Mouse (Mus musculus) myocyte (in vitro differentiated cells): ENCODE measurements around the gene Cend1. TPM values are rescaled to one million over a fixed set of nuclear protein-coding genes. Genes with fewer than 3 reads are reported as not detected.

Experiments
- H3K27me3 ChIP-seq: one replicate; pipeline ENCODE4 v1.6.1; 2011; ENCODE audit not compliant: control insufficient read depth, insufficient read depth, insufficient read length
- H3K36me3 ChIP-seq: one replicate; pipeline ENCODE4 v1.6.1; 2011; ENCODE audit not compliant: control insufficient read depth, insufficient read depth
- H3K4me2 ChIP-seq: one replicate; pipeline ENCODE4 v1.6.1; 2011; ENCODE audit warnings: low read depth, control low read depth
- H3K4me3 ChIP-seq: one replicate; pipeline ENCODE4 v1.5.1; 2011; ENCODE audit warnings: mild to moderate bottlenecking, control low read depth, moderate library complexity
- H3K79me2 ChIP-seq: one replicate; pipeline ENCODE4 v1.6.1; 2011; ENCODE audit not compliant: control insufficient read depth, insufficient read depth
- H3ac ChIP-seq: one replicate; pipeline ENCODE4 v1.6.1; 2011; ENCODE audit not compliant: control insufficient read depth, insufficient read length
- CEBPB ChIP-seq: IDR thresholded peaks from 2 replicates; pipeline ENCODE4 v1.6.1; 2011; ENCODE audit warnings: mild to moderate bottlenecking, moderate library complexity; ENCODE audit not compliant: poor library complexity, insufficient read depth, severe bottlenecking
- E2F4 ChIP-seq: IDR thresholded peaks from one replicate; pipeline ENCODE4 v1.6.1; 2011; ENCODE audit warnings: mild to moderate bottlenecking, control low read depth, moderate library complexity; ENCODE audit not compliant: insufficient read depth
- MAX ChIP-seq: IDR thresholded peaks from one replicate; pipeline ENCODE4 v1.6.1; 2011; ENCODE audit warnings: low read depth, mild to moderate bottlenecking, control low read depth
- MYOD1 ChIP-seq, 3 experiments: IDR thresholded peaks; one replicate each; pipeline ENCODE4 v1.6.1; 2011; ENCODE audit warnings: control low read depth in 2 of 3, low read depth in 2 of 3, mild to moderate bottlenecking in 2 of 3, moderate library complexity in 1 of 3; ENCODE audit not compliant: insufficient read length in 2 of 3, control insufficient read depth in 1 of 3
- MYOG ChIP-seq, 3 experiments: IDR thresholded peaks; one replicate each; pipeline ENCODE4 v1.6.1; 2011; ENCODE audit warnings: control low read depth in 2 of 3, low read depth in 2 of 3, mild to moderate bottlenecking in 2 of 3; ENCODE audit not compliant: insufficient read length in 2 of 3, control insufficient read depth in 1 of 3, insufficient read depth in 1 of 3
- POLR2A ChIP-seq: IDR thresholded peaks from one replicate; pipeline ENCODE4 v1.6.1; 2011; ENCODE audit warnings: low read depth, mild to moderate bottlenecking, control low read depth, moderate library complexity; ENCODE audit not compliant: insufficient read length
- POLR2AphosphoS2 ChIP-seq: IDR thresholded peaks from one replicate; pipeline ENCODE4 v1.6.1; 2011; ENCODE audit warnings: low read depth, control low read depth; ENCODE audit not compliant: insufficient read length
- REST ChIP-seq: IDR thresholded peaks from one replicate; pipeline ENCODE4 v1.6.1; 2011; ENCODE audit warnings: mild to moderate bottlenecking, control low read depth, moderate library complexity; ENCODE audit not compliant: insufficient read depth, insufficient read length
- SRF ChIP-seq: IDR thresholded peaks from one replicate; pipeline ENCODE4 v1.6.1; 2011; ENCODE audit warnings: low read depth; ENCODE audit not compliant: control insufficient read depth, insufficient read length
- TCF12 ChIP-seq: IDR thresholded peaks from one replicate; pipeline ENCODE4 v1.6.1; 2011; ENCODE audit warnings: mild to moderate bottlenecking, control low read depth; ENCODE audit not compliant: poor library complexity, insufficient read depth, severe bottlenecking
- TCF3 ChIP-seq: IDR thresholded peaks from one replicate; pipeline ENCODE4 v1.6.1; 2011; ENCODE audit warnings: low read depth, control low read depth; ENCODE audit not compliant: insufficient read length
- USF1 ChIP-seq: IDR thresholded peaks from one replicate; pipeline ENCODE4 v1.6.1; 2011; ENCODE audit warnings: low read depth, mild to moderate bottlenecking, control low read depth, moderate library complexity
- polyA plus RNA-seq: library from polyadenylated mRNA; unstranded; fragments of >200 nt; fragmentation: generic; extraction: Trizol; gene quantifications from one replicate; pipeline ENCODE4 v1.2.1, GENCODE M21; 2012; ENCODE audit warnings: missing spikeins

The Cend1 gene
- polyA plus RNA-seq, 1 experiment = 0.25 TPM

DNA sequence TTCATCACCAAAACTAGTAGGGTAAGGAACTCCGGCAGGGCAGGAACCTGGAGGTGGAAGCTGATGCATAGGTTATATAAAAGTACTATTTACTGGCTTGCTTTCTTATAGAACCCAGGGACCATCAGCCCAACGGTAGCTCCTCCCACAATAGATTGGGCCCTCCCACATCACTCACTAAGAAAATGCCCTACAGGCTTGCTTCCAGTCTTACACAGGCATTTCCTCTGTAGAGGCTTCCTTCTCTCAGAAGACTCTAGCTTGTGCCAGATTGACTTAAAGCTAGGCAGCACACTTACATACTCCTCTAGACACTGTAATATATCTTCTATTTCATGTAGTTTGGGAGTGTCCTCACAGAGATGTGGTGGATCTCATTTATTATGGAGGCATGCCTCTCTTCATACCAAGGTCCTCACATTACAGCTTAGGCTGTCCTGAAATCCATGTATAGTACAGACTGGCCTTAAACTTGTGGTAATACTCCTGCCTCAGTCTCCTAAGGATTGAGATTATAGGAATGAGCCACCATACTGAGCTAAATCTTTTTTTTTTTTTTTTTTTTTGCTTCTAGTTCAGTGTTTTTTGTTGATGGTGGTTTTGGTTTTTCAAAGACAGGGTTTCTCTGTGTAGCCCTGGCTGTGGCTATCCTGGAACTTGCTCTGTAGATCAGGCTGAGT, 41.3 kb downstream of the Cend1 start:
- peaks cover 12% of the 10 kb centered on the region for H3K27me3 ChIP-seq
- H3K4me2 ChIP-seq = no peak overlapping the region
- TF ChIP-seq POLR2AphosphoS2 (no peak), CEBPB (no peak), MYOD1 (IDR thresholded peaks at IDR 0.05; ENCODE audit: control insufficient read depth in 1 of 3, insufficient read length in 2 of 3, low read depth in 2 of 3) (no peak), USF1 (no peak), E2F4 (no peak), MAX (no peak), SRF (no peak), TCF3 (no peak), MYOG (IDR thresholded peaks at IDR 0.05; ENCODE audit: control insufficient read depth in 1 of 3, insufficient read depth in 1 of 3, insufficient read length in 2 of 3, low read depth in 2 of 3) (no peak), POLR2A (no peak), TCF12 (no peak), REST (no peak)

GRCm38 (mm10) chr7:141381068-141381835, 48.0 kb downstream of the Cend1 start:
- no peak overlapping the region for H3ac ChIP-seq
- H3K79me2 ChIP-seq = no peaks in the 10 kb centered on the region
- H3K4me2 ChIP-seq = no peak overlapping the region
- H3K36me3 ChIP-seq = no peaks in the 10 kb centered on the region
- peaks cover 12% of the 10 kb centered on the region for H3K27me3 ChIP-seq
- no peak overlapping the region for H3K4me3 ChIP-seq
- TF ChIP-seq USF1 = no peak
- no peak for TF ChIP-seq TCF12
- no peak for TF ChIP-seq CEBPB
- no peak for TF ChIP-seq TCF3
- TF ChIP-seq SRF = no peak
- no peak for TF ChIP-seq E2F4
- no peak for TF ChIP-seq REST
- TF ChIP-seq MAX = no peak
- TF ChIP-seq POLR2AphosphoS2 = no peak
- no peak for TF ChIP-seq POLR2A
- no peak for TF ChIP-seq MYOD1 (IDR thresholded peaks at IDR 0.05; ENCODE audit: control insufficient read depth in 1 of 3, insufficient read length in 2 of 3, low read depth in 2 of 3)
- no peak for TF ChIP-seq MYOG (IDR thresholded peaks at IDR 0.05; ENCODE audit: control insufficient read depth in 1 of 3, insufficient read depth in 1 of 3, insufficient read length in 2 of 3, low read depth in 2 of 3)

More for the DNA sequence above, 41.3 kb downstream of the Cend1 start:
- Histone ChIP-seq H3K36me3 (no peaks in the 10 kb centered on the region), H3ac (no peak overlapping the region), H3K4me3 (no peak overlapping the region), H3K79me2 (peaks cover 6% of the 10 kb centered on the region)

DNA sequence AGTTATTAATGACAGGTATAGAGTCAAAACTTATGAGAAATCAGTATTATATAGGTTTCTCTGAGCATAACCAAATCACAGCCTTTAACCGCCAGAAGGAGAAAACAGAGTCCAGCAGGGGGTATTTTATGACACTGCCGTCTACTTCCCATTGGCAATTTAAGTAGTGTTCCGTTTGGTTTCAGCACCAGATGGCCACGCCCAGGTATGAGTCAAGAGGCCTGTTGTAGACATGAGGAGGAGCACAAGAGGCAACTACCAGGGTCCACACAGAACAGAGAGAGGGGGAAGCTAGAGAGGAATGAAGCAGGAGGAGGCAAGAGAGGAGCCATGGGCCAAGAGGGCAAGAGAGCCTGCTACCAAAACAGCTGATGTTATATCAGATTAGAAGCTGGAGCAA, 49.7 kb downstream of the Cend1 start:
- Histone ChIP-seq H3ac (no peak overlapping the region), H3K79me2 (no peaks in the 10 kb centered on the region), H3K4me3 (no peak overlapping the region), H3K27me3 (peaks cover 12% of the 10 kb centered on the region), H3K4me2 (peak overlapping the region; percentile 24), H3K36me3 (no peaks in the 10 kb centered on the region)
- TF ChIP-seq REST (no peak), POLR2AphosphoS2 (no peak), USF1 (no peak), E2F4 (no peak), MAX (no peak), POLR2A (no peak), CEBPB (no peak), TCF12 (no peak), MYOG (IDR thresholded peaks at IDR 0.05; ENCODE audit: control insufficient read depth in 1 of 3, insufficient read depth in 1 of 3, insufficient read length in 2 of 3, low read depth in 2 of 3) (no peak), MYOD1 (IDR thresholded peaks at IDR 0.05; ENCODE audit: control insufficient read depth in 1 of 3, insufficient read length in 2 of 3, low read depth in 2 of 3) (no peak), SRF (no peak), TCF3 (no peak)

Other genes starting within 250 kb of the Cend1 start
- 215 TPM for gene Hras, start 235.5 kb downstream of the Cend1 start, polyA plus RNA-seq
- gene Lrrc56, start 235.3 kb downstream of the Cend1 start, polyA plus RNA-seq = 1.1 TPM
- gene Lmntd2, start 215.4 kb downstream of the Cend1 start, polyA plus RNA-seq = 0.10 TPM
- gene Rassf7, start 213.6 kb downstream of the Cend1 start, polyA plus RNA-seq = 54.5 TPM
- gene Phrf1, start 200.7 kb downstream of the Cend1 start, polyA plus RNA-seq = 44.5 TPM
- gene Irf7, start 163.0 kb downstream of the Cend1 start, polyA plus RNA-seq = 0.97 TPM
- gene Cdhr5, start 152.7 kb downstream of the Cend1 start, polyA plus RNA-seq = 0.07 TPM
- 0.68 TPM for gene Sct, start 150.4 kb downstream of the Cend1 start, polyA plus RNA-seq
- not detected for gene Drd4, start 137.5 kb downstream of the Cend1 start, polyA plus RNA-seq
- 11.8 TPM for gene Deaf1, start 101.8 kb downstream of the Cend1 start, polyA plus RNA-seq
- 12.5 TPM for gene Tmem80, start 101.8 kb downstream of the Cend1 start, polyA plus RNA-seq
- gene Eps8l2, start 90.6 kb downstream of the Cend1 start, polyA plus RNA-seq = 0.44 TPM
- 259 TPM for gene Taldo1, start 37.3 kb downstream of the Cend1 start, polyA plus RNA-seq
- gene Gatd1, start 15.4 kb downstream of the Cend1 start, polyA plus RNA-seq = 16.3 TPM
- 8.8 TPM for gene Slc25a22, start 8.4 kb upstream of the Cend1 start, polyA plus RNA-seq
- gene Pidd1, start 14.5 kb upstream of the Cend1 start, polyA plus RNA-seq = 1.9 TPM
- gene Rplp2, start 17.9 kb upstream of the Cend1 start, polyA plus RNA-seq = 5,265 TPM
- gene Pnpla2, start 25.7 kb upstream of the Cend1 start, polyA plus RNA-seq = 50.5 TPM
- gene Cracr2b, start 31.6 kb upstream of the Cend1 start, polyA plus RNA-seq = 2.4 TPM
- 267 TPM for gene Cd151, start 37.9 kb upstream of the Cend1 start, polyA plus RNA-seq
- gene Polr2l, start 45.6 kb upstream of the Cend1 start, polyA plus RNA-seq = 95.1 TPM
- 95.5 TPM for gene Tspan4, start 45.7 kb upstream of the Cend1 start, polyA plus RNA-seq
- gene Chid1, start 110.4 kb upstream of the Cend1 start, polyA plus RNA-seq = 51.3 TPM
- 89.2 TPM for gene Ap2a2, start 132.7 kb upstream of the Cend1 start, polyA plus RNA-seq
- 0.20 TPM for gene Muc6, start 225.8 kb upstream of the Cend1 start, polyA plus RNA-seq